Mouse (Mus musculus): ENCODE results near the gene Dstn. TPM values are rescaled to one million over a fixed set of nuclear protein-coding genes. Genes with fewer than 3 reads are reported as not detected.

Dstn gene
- polyA plus RNA-seq, 1 experiment from 2014 or later = 835 TPM

GRCm38 (mm10) chr2:143940406-143940805 is 25.3 kb downstream of the Dstn start:
- ATAC-seq = no peak
- WGBS = 81% methylated on average over 5 of the region's 5 CpGs
- peaks cover 64% of the 10 kb centered on the region for H3K36me3 ChIP-seq (ENCODE audit: control insufficient read depth, insufficient read depth)

DNA sequence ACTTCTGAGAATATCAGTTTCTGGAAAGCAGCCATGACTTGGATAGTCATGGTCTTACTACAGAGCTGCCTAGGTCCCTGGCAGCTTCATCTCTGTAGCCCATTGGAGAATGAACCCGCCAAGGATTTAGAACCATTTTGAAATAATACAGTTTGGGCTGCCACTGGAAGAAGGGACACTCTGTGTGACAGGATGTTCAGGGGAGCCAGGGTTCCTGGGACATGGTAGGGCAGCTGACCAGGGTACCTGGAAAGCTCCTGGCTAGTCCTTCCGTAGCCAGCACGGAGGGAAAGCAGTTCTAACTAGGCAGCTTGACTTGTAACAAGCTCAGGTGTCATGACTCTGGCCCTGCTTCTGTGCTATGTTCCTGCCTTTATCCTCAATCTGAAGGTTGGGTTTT is 29.7 kb downstream of the Dstn start:
- Histone ChIP-seq H3K4me2 (replicated peaks; ENCODE audit: low read depth) (no peak overlapping the region), H3K36me3 (ENCODE audit: control insufficient read depth, insufficient read depth) (peaks cover 88% of the 10 kb centered on the region), H3K4me1 (replicated peaks; ENCODE audit: control insufficient read depth, insufficient read depth, low read length) (no peaks in the 10 kb centered on the region), H3K27ac (ENCODE audit: low read depth, low read length) (0 out of 2 replicates have a peak overlapping the region, but pooled peaks have one; percentile 35), H3K27me3 (replicated peaks; ENCODE audit: control insufficient read depth, insufficient read depth, low read length) (no peaks in the 10 kb centered on the region), H3K4me3 (ENCODE audit: low read depth, low read length) (no peak overlapping the region), H3K9me3 (ENCODE audit: control insufficient read depth) (no peaks in the 10 kb centered on the region), H3K9ac (ENCODE audit: low read depth, low read length) (no peak overlapping the region)
- no peak for TF ChIP-seq CTCF (IDR thresholded peaks at IDR 0.05; ENCODE audit: low read depth)
- WGBS = 89% methylated on average over 3 of the region's 3 CpGs
- no peak for ATAC-seq

More at GRCm38 (mm10) chr2:143940406-143940805, 25.3 kb downstream of the Dstn start:
- H3K4me1 ChIP-seq (replicated peaks; ENCODE audit: control insufficient read depth, insufficient read depth, low read length) = no peaks in the 10 kb centered on the region
- H3K9ac ChIP-seq (ENCODE audit: low read depth, low read length) = no peak overlapping the region
- TF ChIP-seq CTCF (IDR thresholded peaks at IDR 0.05; ENCODE audit: low read depth) = no peak
- H3K27me3 ChIP-seq (replicated peaks; ENCODE audit: control insufficient read depth, insufficient read depth, low read length) = no peaks in the 10 kb centered on the region
- H3K4me2 ChIP-seq (replicated peaks; ENCODE audit: low read depth) = no peak overlapping the region
- no peak overlapping the region for H3K4me3 ChIP-seq (ENCODE audit: low read depth, low read length)
- H3K9me3 ChIP-seq (ENCODE audit: control insufficient read depth) = no peaks in the 10 kb centered on the region
- H3K27ac ChIP-seq (ENCODE audit: low read depth, low read length) = no peak overlapping the region

DNA sequence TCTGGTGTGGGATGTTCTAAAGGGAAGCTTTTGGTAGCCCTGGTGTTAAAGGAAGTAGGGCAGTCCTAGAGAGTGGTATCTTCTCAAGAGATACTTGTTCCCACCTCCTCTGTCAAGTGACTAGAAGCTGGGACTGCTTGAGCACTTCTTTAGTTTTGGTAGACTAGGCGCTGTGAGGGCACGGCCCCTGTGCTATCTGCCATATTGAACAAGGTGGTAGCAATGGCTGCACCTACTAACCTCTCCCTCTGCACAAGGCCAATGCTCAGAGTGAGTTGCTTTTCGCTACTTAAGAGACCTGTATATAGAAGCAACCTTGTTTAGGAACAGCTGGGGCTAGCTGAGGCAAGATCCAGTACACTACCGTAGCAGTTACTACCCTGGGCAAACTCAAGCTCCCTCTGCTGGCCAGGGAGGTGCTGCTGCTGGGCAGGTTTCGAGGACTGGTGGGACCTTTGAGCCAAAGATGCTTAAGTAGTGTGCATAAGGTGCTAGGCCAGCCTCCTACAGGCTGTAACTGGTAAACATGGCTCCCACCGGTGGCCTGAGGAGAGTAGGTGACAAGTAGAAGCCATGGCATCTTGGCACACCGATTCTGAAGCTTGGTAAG is 30.5 kb downstream of the Dstn start:
- H3K27ac ChIP-seq (ENCODE audit: low read depth, low read length) = 0 out of 2 replicates have a peak overlapping the region, but pooled peaks have one; percentile 35

GRCm38 (mm10) chr2:143946399-143946798 is 31.3 kb downstream of the Dstn start:
- WGBS = 80% methylated on average over 2 of the region's 2 CpGs
- H3K9ac ChIP-seq (ENCODE audit: low read depth, low read length) = no peak overlapping the region
- ATAC-seq = no peak
- H3K36me3 ChIP-seq (ENCODE audit: control insufficient read depth, insufficient read depth) = peaks cover 88% of the 10 kb centered on the region
- H3K4me3 ChIP-seq (ENCODE audit: low read depth, low read length) = no peak overlapping the region
- no peak overlapping the region for H3K4me2 ChIP-seq (replicated peaks; ENCODE audit: low read depth)
- H3K9me3 ChIP-seq (ENCODE audit: control insufficient read depth) = no peaks in the 10 kb centered on the region
- H3K4me1 ChIP-seq (replicated peaks; ENCODE audit: control insufficient read depth, insufficient read depth, low read length) = no peaks in the 10 kb centered on the region
- H3K27me3 ChIP-seq (replicated peaks; ENCODE audit: control insufficient read depth, insufficient read depth, low read length) = no peaks in the 10 kb centered on the region
- no peak for TF ChIP-seq CTCF (IDR thresholded peaks at IDR 0.05; ENCODE audit: low read depth)
- H3K27ac ChIP-seq (ENCODE audit: low read depth, low read length) = no peak overlapping the region

More for the DNA sequence above, 30.5 kb downstream of the Dstn start:
- TF ChIP-seq CTCF (IDR thresholded peaks at IDR 0.05; ENCODE audit: low read depth) = peak; percentile 86
- Histone ChIP-seq H3K9ac (ENCODE audit: low read depth, low read length) (no peak overlapping the region), H3K36me3 (ENCODE audit: control insufficient read depth, insufficient read depth) (peaks cover 88% of the 10 kb centered on the region), H3K9me3 (ENCODE audit: control insufficient read depth) (no peaks in the 10 kb centered on the region), H3K4me2 (replicated peaks; ENCODE audit: low read depth) (no peak overlapping the region), H3K4me3 (ENCODE audit: low read depth, low read length) (no peak overlapping the region), H3K27me3 (replicated peaks; ENCODE audit: control insufficient read depth, insufficient read depth, low read length) (no peaks in the 10 kb centered on the region), H3K4me1 (replicated peaks; ENCODE audit: control insufficient read depth, insufficient read depth, low read length) (no peaks in the 10 kb centered on the region)
- WGBS = 79% methylated on average over 7 of the region's 7 CpGs
- peak; percentile 70 for ATAC-seq

DNA sequence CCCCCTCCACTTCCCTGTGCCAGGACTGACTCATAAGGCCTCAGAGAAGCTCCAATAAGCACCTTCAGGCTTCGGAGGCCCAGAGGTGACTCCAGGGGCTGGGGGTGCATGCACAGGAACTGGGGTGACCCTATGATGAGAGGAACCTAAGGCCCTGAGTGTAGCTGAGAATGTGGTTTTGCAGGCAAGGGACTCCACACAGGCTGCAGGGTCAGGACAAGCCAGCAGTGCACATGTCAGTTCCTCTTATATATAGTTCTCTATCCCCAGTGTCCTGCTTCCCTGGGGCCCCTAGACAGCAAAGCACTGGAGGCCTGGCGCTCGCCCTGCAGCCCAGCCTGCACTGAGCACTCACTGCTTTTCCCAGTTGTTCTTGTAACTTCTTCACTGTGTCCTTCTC is 32.9 kb downstream of the Dstn start:
- peaks cover 97% of the 10 kb centered on the region for H3K36me3 ChIP-seq (ENCODE audit: control insufficient read depth, insufficient read depth)
- no peak for ATAC-seq
- no peak overlapping the region for H3K9ac ChIP-seq (ENCODE audit: low read depth, low read length)
- H3K4me1 ChIP-seq (replicated peaks; ENCODE audit: control insufficient read depth, insufficient read depth, low read length) = no peaks in the 10 kb centered on the region
- no peak overlapping the region for H3K4me2 ChIP-seq (replicated peaks; ENCODE audit: low read depth)
- peak overlapping the region; percentile 21; the same call in 1 of the 2 replicates for H3K27ac ChIP-seq (ENCODE audit: low read depth, low read length)
- no peak overlapping the region for H3K4me3 ChIP-seq (ENCODE audit: low read depth, low read length)
- H3K9me3 ChIP-seq (ENCODE audit: control insufficient read depth) = no peaks in the 10 kb centered on the region
- no peak for TF ChIP-seq CTCF (IDR thresholded peaks at IDR 0.05; ENCODE audit: low read depth)
- H3K27me3 ChIP-seq (replicated peaks; ENCODE audit: control insufficient read depth, insufficient read depth, low read length) = no peaks in the 10 kb centered on the region
- 79% methylated on average over 3 of the region's 3 CpGs for WGBS

DNA sequence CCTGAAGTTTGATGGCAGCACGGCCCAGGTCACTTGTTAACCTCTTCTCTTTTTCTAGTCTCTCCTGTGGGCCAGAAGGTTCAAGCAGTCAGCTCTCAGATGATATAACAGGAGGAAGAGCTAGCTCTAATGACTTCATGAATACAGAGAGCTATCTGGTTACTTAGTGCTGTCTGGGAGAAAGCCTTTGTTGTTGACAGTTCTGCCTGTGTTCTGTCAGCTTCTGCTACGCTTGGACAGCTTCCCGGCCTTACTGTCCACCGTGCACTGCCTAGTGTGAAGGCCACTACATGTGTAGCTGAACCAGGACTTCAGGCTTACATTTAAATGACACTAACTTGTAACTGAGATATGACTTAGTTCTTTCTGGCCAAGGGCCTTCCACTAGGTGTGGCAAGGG is 33.3 kb downstream of the Dstn start:
- H3K36me3 ChIP-seq (ENCODE audit: control insufficient read depth, insufficient read depth) = peaks cover 98% of the 10 kb centered on the region
- H3K9ac ChIP-seq (ENCODE audit: low read depth, low read length) = no peak overlapping the region
- peak overlapping the region; percentile 21; the same call in 1 of the 2 replicates for H3K27ac ChIP-seq (ENCODE audit: low read depth, low read length)
- H3K4me3 ChIP-seq (ENCODE audit: low read depth, low read length) = no peak overlapping the region
- no peak for TF ChIP-seq CTCF (IDR thresholded peaks at IDR 0.05; ENCODE audit: low read depth)
- no peak overlapping the region for H3K4me2 ChIP-seq (replicated peaks; ENCODE audit: low read depth)
- no peaks in the 10 kb centered on the region for H3K27me3 ChIP-seq (replicated peaks; ENCODE audit: control insufficient read depth, insufficient read depth, low read length)
- no peaks in the 10 kb centered on the region for H3K9me3 ChIP-seq (ENCODE audit: control insufficient read depth)
- 83% methylated on average over 4 of the region's 4 CpGs for WGBS
- no peaks in the 10 kb centered on the region for H3K4me1 ChIP-seq (replicated peaks; ENCODE audit: control insufficient read depth, insufficient read depth, low read length)
- ATAC-seq = no peak

Measured in intestine, postnatal 0 days (tissue).